Comparison of ENCODE assay signal across 26 mouse cellular contexts in the genomic region with DNA sequence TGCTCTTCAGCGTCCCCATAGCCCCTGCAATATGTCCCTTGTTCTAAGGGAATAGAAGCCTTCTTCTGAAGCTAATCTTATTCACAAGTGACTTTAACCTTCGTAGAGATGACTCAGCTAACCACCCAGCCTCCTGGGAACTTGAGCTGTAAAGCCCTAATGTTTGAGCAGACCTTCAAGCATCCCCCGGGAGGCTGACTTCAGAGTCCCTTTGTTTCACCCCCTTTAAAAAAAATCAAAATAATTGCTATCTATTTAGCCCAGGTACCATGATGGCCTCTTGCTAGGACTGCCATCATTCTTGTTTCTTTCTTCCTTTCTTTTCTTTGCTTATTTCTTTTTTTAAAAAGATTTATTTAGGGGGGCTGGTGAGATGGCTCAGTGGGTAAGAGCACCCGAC. TPM values are rescaled to one million over a fixed set of nuclear protein-coding genes. Genes with fewer than 3 reads are reported as not detected.
DNase-seq lines count a peak whose midpoint lies in the region; ATAC-seq and TF ChIP-seq lines count a peak whose summit lies in the region.
"Had no signal": no experiment of that assay in that cellular context is flagged by ENCODE, and none has a peak within 500 bp of the region (broad histone marks: within the 10 kb centered on the region; RNA-seq: fewer than 3 reads in every experiment).

No protein-coding gene starts in this region.

- WGBS in midbrain, embryonic 11.5 days: 89% methylated on average over 4 of the region's 4 CpGs
- WGBS in midbrain, embryonic 10.5 days: 88% methylated on average over 4 of the region's 4 CpGs

- TF ChIP-seq POLR2A in testis, adult 2 months (IDR thresholded peaks at IDR 0.05; ENCODE audit: control insufficient read depth, low read depth, low read length): no peak
- TF ChIP-seq POLR2A in CH12.LX (IDR thresholded peaks at IDR 0.05; ENCODE audit: low read depth, low read length): no peak

- in situ Hi-C loops in CH12.LX (cut with MboI; ENCODE audit: low pct_ligation_motif_present, low pct_unique_long_range_greater_than_20kb, low sequenced_read_pairs): no loop called here

- peaks cover 10% of the 10 kb centered on the region for H3K4me1 ChIP-seq in midbrain, embryonic 11.5 days (ENCODE audit: control insufficient read depth, insufficient read depth, low read length)
- H3K4me1 ChIP-seq in midbrain, embryonic 10.5 days: peaks cover 18% of the 10 kb centered on the region
- peaks cover 2% of the 10 kb centered on the region; the same call in 1 of the 2 replicates for H3K4me1 ChIP-seq in testis, adult 2 months (ENCODE audit: control insufficient read depth, insufficient read depth, low read length)
- peaks cover 10 to 44% of the 10 kb centered on the region in 2 experiments for H3K4me1 ChIP-seq in CH12.LX (ENCODE audit: control insufficient read depth in 1 of 2, insufficient read depth in 2 of 2)

- TF ChIP-seq CTCF in testis, adult 2 months (IDR thresholded peaks at IDR 0.05; ENCODE audit: control insufficient read depth, insufficient read depth, insufficient replicate concordance, low read depth, low read length): no peak
- no peak for TF ChIP-seq CTCF in CH12.LX (conservative IDR thresholded peaks at IDR 0.05 in 1 of 2, IDR thresholded peaks at IDR 0.05 in 1 of 2; ENCODE audit: low read depth in 2 of 2, low read length in 2 of 2)

- no peaks in the 10 kb centered on the region for H3K27me3 ChIP-seq in midbrain, embryonic 11.5 days (ENCODE audit: control insufficient read depth, insufficient read depth, low read length)
- H3K27me3 ChIP-seq in midbrain, embryonic 10.5 days (ENCODE audit: low read depth, poor library complexity, severe bottlenecking): no peaks in the 10 kb centered on the region
- no peaks in the 10 kb centered on the region for H3K27me3 ChIP-seq in testis, adult 2 months (ENCODE audit: control insufficient read depth, insufficient read depth, low read length)
- no peaks in the 10 kb centered on the region for H3K27me3 ChIP-seq in CH12.LX (replicated peaks)
- H3K27me3 ChIP-seq: Patski had no signal

- TF ChIP-seq EP300 in CH12.LX (IDR thresholded peaks at IDR 0.05; ENCODE audit: low read length): 0 out of 2 replicates have a peak, but pooled peaks have one; percentile 36

- dilution Hi-C loops in CH12.LX (cut with MboI; ENCODE audit: extremely low pct_ligation_motif_present, extremely low pct_unique_long_range_greater_than_20kb, low sequenced_read_pairs): no loop called here

- no peak overlapping the region for H3K4me3 ChIP-seq in midbrain, embryonic 11.5 days (ENCODE audit: low read depth, low read length)
- H3K4me3 ChIP-seq in midbrain, embryonic 10.5 days: no peak overlapping the region
- H3K4me3 ChIP-seq in testis, adult 2 months (ENCODE audit: control insufficient read depth, low read depth, low read length): peak overlapping the region; percentile 48; the same call in 1 of the 2 replicates
- no peak overlapping the region for H3K4me3 ChIP-seq in CH12.LX (replicated peaks in 1 of 3; ENCODE audit: low read depth in 2 of 3, low read length in 2 of 3, poor library complexity in 1 of 3)

- TF ChIP-seq RAD21 in CH12.LX (IDR thresholded peaks at IDR 0.05; ENCODE audit: low read depth, low read length): no peak

- H3K4me2 ChIP-seq in midbrain, embryonic 11.5 days: no peak overlapping the region
- H3K4me2 ChIP-seq in CH12.LX (ENCODE audit: insufficient read depth, low read depth, poor library complexity, severe bottlenecking): peak overlapping the region; percentile 2; the same call in 1 of the 2 replicates

- H3K9ac ChIP-seq in midbrain, embryonic 11.5 days (ENCODE audit: low read length): no peak overlapping the region
- H3K9ac ChIP-seq in CH12.LX (ENCODE audit: insufficient read depth, low read depth): peak overlapping the region; percentile 25; the same call in 1 of the 2 replicates

- peak; percentile 56 for DNase-seq in midbrain, embryonic 11.5 days (ENCODE audit: low spot score, missing footprints)
- DNase-seq in midbrain, embryonic 10.5 days (ENCODE audit: low spot score): no peak
- DNase-seq in testis, postnatal 14 days (ENCODE audit: low spot score): no peak
- peak; percentile 73 for DNase-seq in CH12.LX (ENCODE audit: extremely low read depth)
- no peak for DNase-seq in frontal cortex, adult 2 months (ENCODE audit: extremely low spot score in 1 of 2, low spot score in 1 of 2)
- DNase-seq: adrenal gland, adult 2 months; adrenal gland, adult 8-10 months; adrenal gland, postnatal 10 days; adrenal gland, postnatal 14 days; adrenal gland, postnatal 25 days; adrenal gland, postnatal 36 days; B cell, adult 2 months; cerebellum, adult 11 months; cerebellum, adult 11-12 months; cerebellum, adult 18-20 months; cerebellum, adult 2 months had no signal

- no peaks in the 10 kb centered on the region for H3K9me3 ChIP-seq in midbrain, embryonic 11.5 days (ENCODE audit: control insufficient read depth, low read length)
- no peaks in the 10 kb centered on the region for H3K9me3 ChIP-seq in midbrain, embryonic 10.5 days (replicated peaks)
- H3K9me3 ChIP-seq in CH12.LX (replicated peaks; ENCODE audit: low read length): no peaks in the 10 kb centered on the region
- H3K9me3 ChIP-seq: G1E had no signal

- peaks cover 22% of the 10 kb centered on the region for H3K79me2 ChIP-seq in CH12.LX (replicated peaks; ENCODE audit: control insufficient read depth, extremely low read depth, insufficient read depth, poor library complexity, severe bottlenecking)

- no peak overlapping the region for H3K27ac ChIP-seq in midbrain, embryonic 11.5 days (ENCODE audit: low read depth, low read length)
- no peak overlapping the region for H3K27ac ChIP-seq in midbrain, embryonic 10.5 days (replicated peaks)
- H3K27ac ChIP-seq in testis, adult 2 months (ENCODE audit: control insufficient read depth, insufficient read depth, low read depth, low read length): no peak overlapping the region; the same call in 1 of the 2 replicates
- peak overlapping the region; percentile 42; the same call in 1 of the 2 replicates for H3K27ac ChIP-seq in CH12.LX (ENCODE audit: insufficient read depth, low read depth)

- ATAC-seq in midbrain, embryonic 11.5 days (ENCODE audit: low FRiP score): no peak
- ATAC-seq: activated CD4-positive, CD25-positive, alpha-beta regulatory T cell, adult 4 months; CD4-positive, CD25-positive, alpha-beta regulatory T cell, adult 4 months; Patski had no signal

- no peaks in the 10 kb centered on the region for H3K36me3 ChIP-seq in midbrain, embryonic 11.5 days (ENCODE audit: control insufficient read depth, insufficient read depth, low read length)
- peaks cover 7% of the 10 kb centered on the region; the same call in 1 of the 2 replicates for H3K36me3 ChIP-seq in midbrain, embryonic 10.5 days
- H3K36me3 ChIP-seq in testis, adult 2 months (ENCODE audit: control insufficient read depth, insufficient read depth, low read length): peaks cover 2% of the 10 kb centered on the region
- H3K36me3 ChIP-seq in CH12.LX (replicated peaks in 1 of 2; ENCODE audit: control insufficient read depth in 1 of 2, insufficient read depth in 1 of 2, low read length in 1 of 2): peaks cover 7 to 16% of the 10 kb centered on the region in 2 experiments

TF ChIP-seq in CH12.LX, 34 proteins besides CTCF, POLR2A, EP300 and RAD21:
- no peak for TF ChIP-seq MYC (IDR thresholded peaks at IDR 0.05; ENCODE audit: low read depth, low read length)
- TF ChIP-seq JUND (conservative IDR thresholded peaks at IDR 0.05; ENCODE audit: low read depth, low read length): peak; percentile 11; the same call in 1 of the 2 replicates
- TF ChIP-seq TCF12 (IDR thresholded peaks at IDR 0.05; ENCODE audit: low read depth, low read length): no peak
- peak; percentile 54; the same call in 1 of the 2 replicates for TF ChIP-seq ZNF384 (IDR thresholded peaks at IDR 0.05; ENCODE audit: low read depth, low read length)
- TF ChIP-seq ETS1 (conservative IDR thresholded peaks at IDR 0.05; ENCODE audit: low read depth, low read length): 0 out of 2 replicates have a peak, but pooled peaks have one; percentile 32

RNA-seq across cellular contexts. Expression of a gene that starts 2.1 kb away (rescaled TPM):
- 158 and 189 TPM in 2 replicates for polyA plus RNA-seq in midbrain, embryonic 11.5 days (2014; fragmentation: Nextera tagmentation; extraction: Ambion mirVana)
- 156 and 165 TPM in 2 replicates for polyA plus RNA-seq in midbrain, embryonic 10.5 days (2016; fragmentation: Nextera tagmentation; extraction: Ambion mirVana)
- 96.3 and 98.7 TPM in 2 replicates for polyA plus RNA-seq in testis, adult 2 months (2012; rRNA removed)
- total RNA-seq in CH12.LX (2012; rRNA removed): 135 and 154 TPM in 2 replicates
- total RNA-seq in CH12.LX (2014; rRNA removed): 221 and 235 TPM in 2 replicates
- 138 and 153 TPM in 2 replicates for polyA plus RNA-seq in CH12.LX (2012; ENCODE audit: insufficient read length, low read depth)
- polyA plus RNA-seq in frontal cortex, adult 2 months (2012; rRNA removed): 116 and 120 TPM in 2 replicates

RNA-seq across cellular contexts. Expression of a gene that starts 41.9 kb away (rescaled TPM):
- not detected in 2 replicates for polyA plus RNA-seq in midbrain, embryonic 11.5 days (2014; fragmentation: Nextera tagmentation; extraction: Ambion mirVana)
- not detected in 2 replicates for polyA plus RNA-seq in midbrain, embryonic 10.5 days (2016; fragmentation: Nextera tagmentation; extraction: Ambion mirVana)
- not detected in 2 replicates for polyA plus RNA-seq in testis, adult 2 months (2012; rRNA removed)
- total RNA-seq in CH12.LX (2012; rRNA removed) (not detected in 2 replicates), CH12.LX (2014; rRNA removed) (not detected in 2 replicates)
- polyA plus RNA-seq in CH12.LX (2012; ENCODE audit: insufficient read length, low read depth): not detected in 2 replicates
- polyA plus RNA-seq in frontal cortex, adult 2 months (2012; rRNA removed): not detected in 2 replicates
- total RNA-seq: adrenal gland, adult 18-20 months; adrenal gland, adult 2 months; adrenal gland, adult 8-10 months; adrenal gland, postnatal 10 days; adrenal gland, postnatal 14 days; adrenal gland, postnatal 25 days; adrenal gland, postnatal 36 days; adrenal gland, postnatal 4 days; MEL had no signal
- polyA plus RNA-seq: activated CD4-positive, CD25-positive, alpha-beta regulatory T cell, adult 4 months; adrenal gland, adult 2 months; brain, embryonic 14.5 days; C2C12; cerebellum, adult 2 months; G1E; Patski had no signal

Comparison
In these comparisons a context has a peak if more than half of its experiments do, and no peak if none do; other contexts are left out.
1. DNase-seq: peak in midbrain, embryonic 11.5 days (single experiment) and CH12.LX (single experiment); none in midbrain, embryonic 10.5 days (single experiment), testis, postnatal 14 days (single experiment) and frontal cortex, adult 2 months (0 of 2).